8 mouse cellular contexts compared by ENCODE assay signal in the genomic region with DNA sequence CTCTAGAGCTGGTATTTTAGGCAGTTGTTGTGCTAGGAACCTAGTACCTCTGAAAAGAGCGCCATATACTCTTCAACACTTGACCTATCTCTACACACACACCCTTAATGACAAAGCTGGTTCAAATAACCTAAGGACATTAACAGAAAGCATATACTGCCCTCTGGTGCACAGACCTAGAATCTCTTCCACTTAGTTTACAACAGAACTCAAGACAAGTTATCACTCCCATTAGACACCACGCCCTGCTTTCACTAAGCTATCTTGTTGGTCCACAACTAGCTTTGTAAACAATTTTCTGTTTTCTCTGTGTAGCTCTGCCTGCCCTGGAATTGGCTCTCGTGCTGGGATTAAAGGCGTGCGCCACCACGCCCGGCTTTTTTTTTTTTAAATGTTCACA. TPM values are rescaled to one million over a fixed set of nuclear protein-coding genes. Genes with fewer than 3 reads are reported as not detected.
DNase-seq lines count a peak whose midpoint lies in the region; ATAC-seq lines count a peak whose summit lies in the region.

No protein-coding gene starts in this region.

- 0 out of 2 replicates have a peak overlapping the region, but pooled peaks have one; percentile 10 for H3K4me3 ChIP-seq in liver, embryonic 15.5 days (replicated peaks)
- no peak overlapping the region for H3K4me3 ChIP-seq in stomach, embryonic 16.5 days (replicated peaks; ENCODE audit: low read length)

- peaks cover 87% of the 10 kb centered on the region for H3K36me3 ChIP-seq in liver, embryonic 15.5 days (replicated peaks)
- H3K36me3 ChIP-seq in stomach, embryonic 16.5 days (ENCODE audit: control insufficient read depth, insufficient read depth, low read length), result peaks cover 20% of the 10 kb centered on the region; the same call in 1 of the 2 replicates

- peak; percentile 76 for ATAC-seq in liver, embryonic 15.5 days (ENCODE audit: insufficient read depth)
- ATAC-seq in stomach, embryonic 16.5 days (ENCODE audit: insufficient read depth, low FRiP score), result peak; percentile 11; the same call in 1 of the 2 replicates

- DNase-seq in adrenal gland, postnatal 14 days, result peak; percentile 31
- no peak for DNase-seq in adrenal gland, adult 8-10 months
- peak; percentile 57 for DNase-seq in layer of hippocampus, adult 11-12 months (ENCODE audit: low spot score)
- no peak for DNase-seq in layer of hippocampus, adult 9-10 months (ENCODE audit: low spot score)
- DNase-seq in embryo, embryonic 10 days (ENCODE audit: low spot score), result peak; percentile 60
- DNase-seq in right cerebral cortex, adult 18-20 months, result no peak

- peaks cover 47% of the 10 kb centered on the region for H3K4me1 ChIP-seq in liver, embryonic 15.5 days (replicated peaks)
- H3K4me1 ChIP-seq in stomach, embryonic 16.5 days (ENCODE audit: control insufficient read depth, insufficient read depth, low read length), result peaks cover 18% of the 10 kb centered on the region

- 0 out of 2 replicates have a peak overlapping the region, but pooled peaks have one; percentile 30 for H3K9ac ChIP-seq in liver, embryonic 15.5 days
- no peak overlapping the region for H3K9ac ChIP-seq in stomach, embryonic 16.5 days (ENCODE audit: low read length)

- H3K27ac ChIP-seq in liver, embryonic 15.5 days (replicated peaks), result peak overlapping the region; percentile 86
- no peak overlapping the region for H3K27ac ChIP-seq in stomach, embryonic 16.5 days (ENCODE audit: low read length)

- H3K27me3 ChIP-seq in liver, embryonic 15.5 days, result no peaks in the 10 kb centered on the region
- no peaks in the 10 kb centered on the region for H3K27me3 ChIP-seq in stomach, embryonic 16.5 days (ENCODE audit: control insufficient read depth, insufficient read depth, low read length)

- H3K4me2 ChIP-seq in liver, embryonic 15.5 days, result peak overlapping the region; percentile 36
- no peak overlapping the region for H3K4me2 ChIP-seq in stomach, embryonic 16.5 days (ENCODE audit: low read depth, low read length)

- 43% methylated on average over 7 of the region's 7 CpGs for WGBS in liver, embryonic 15.5 days (ENCODE audit: insufficient replicate concordance)
- WGBS in stomach, embryonic 16.5 days, result 82% methylated on average over 7 of the region's 7 CpGs

- H3K9me3 ChIP-seq in liver, embryonic 15.5 days (replicated peaks), result no peaks in the 10 kb centered on the region
- no peaks in the 10 kb centered on the region for H3K9me3 ChIP-seq in stomach, embryonic 16.5 days (replicated peaks; ENCODE audit: control insufficient read depth, low read length)

RNA-seq across cellular contexts. Expression of gene Ube2s, which starts 5.7 kb away (rescaled TPM):
- 140 and 146 TPM in 2 replicates for total RNA-seq in adrenal gland, postnatal 14 days (2021)
- total RNA-seq in adrenal gland, adult 8-10 months (2022), result 100 to 1,000 TPM in 3 of 4 experiments, 10 to 100 TPM in 1; 96.8 to 127 (median 118) TPM
- 302 and 318 TPM in 2 replicates for polyA plus RNA-seq in liver, embryonic 15.5 days (2015; fragmentation: Nextera tagmentation; extraction: Ambion mirVana)
- polyA plus RNA-seq in stomach, embryonic 16.5 days (2015; fragmentation: Nextera tagmentation; extraction: Ambion mirVana), result 204 and 212 TPM in 2 replicates

RNA-seq across cellular contexts. Expression of gene Rpl28, which starts 14.0 kb away (rescaled TPM):
- total RNA-seq in adrenal gland, postnatal 14 days (2021), result 1,145 and 1,281 TPM in 2 replicates
- 100 to 1,000 TPM; 593 to 922 (median 693) TPM for total RNA-seq in adrenal gland, adult 8-10 months (2022)
- polyA plus RNA-seq in liver, embryonic 15.5 days (2015; fragmentation: Nextera tagmentation; extraction: Ambion mirVana), result 169 and 173 TPM in 2 replicates
- 255 and 322 TPM in 2 replicates for polyA plus RNA-seq in stomach, embryonic 16.5 days (2015; fragmentation: Nextera tagmentation; extraction: Ambion mirVana)

RNA-seq across cellular contexts. Expression of gene Tmem238, which starts 17.3 kb away (rescaled TPM):
- 10.2 and 11.7 TPM in 2 replicates for total RNA-seq in adrenal gland, postnatal 14 days (2021)
- total RNA-seq in adrenal gland, adult 8-10 months (2022), result 10 to 100 TPM in 2 of 4 experiments, 1 to 10 TPM in 2; 7.2 to 11.8 (median 10.1) TPM
- polyA plus RNA-seq in liver, embryonic 15.5 days (2015; fragmentation: Nextera tagmentation; extraction: Ambion mirVana), result 9.5 and 10.3 TPM in 2 replicates
- 21.2 and 21.7 TPM in 2 replicates for polyA plus RNA-seq in stomach, embryonic 16.5 days (2015; fragmentation: Nextera tagmentation; extraction: Ambion mirVana)

RNA-seq across cellular contexts. Expression of gene Tmem190, which starts 24.0 kb away (rescaled TPM):
- not detected in 2 replicates for total RNA-seq in adrenal gland, postnatal 14 days (2021)
- total RNA-seq in adrenal gland, adult 8-10 months (2022), result not detected
- polyA plus RNA-seq in liver, embryonic 15.5 days (2015; fragmentation: Nextera tagmentation; extraction: Ambion mirVana), result 0.21 TPM in 1 of 2 replicates, not detected in the other
- polyA plus RNA-seq in stomach, embryonic 16.5 days (2015; fragmentation: Nextera tagmentation; extraction: Ambion mirVana), result 0.72 and 0.79 TPM in 2 replicates

RNA-seq across cellular contexts. Expression of gene Il11, which starts 24.1 kb away (rescaled TPM):
- not detected in 2 replicates for total RNA-seq in adrenal gland, postnatal 14 days (2021)
- total RNA-seq in adrenal gland, adult 8-10 months (2022), result under 1 TPM; 0.28 to 0.37 (median 0.32) TPM
- 0.06 TPM in 1 of 2 replicates, not detected in the other for polyA plus RNA-seq in liver, embryonic 15.5 days (2015; fragmentation: Nextera tagmentation; extraction: Ambion mirVana)
- 0.22 and 0.26 TPM in 2 replicates for polyA plus RNA-seq in stomach, embryonic 16.5 days (2015; fragmentation: Nextera tagmentation; extraction: Ambion mirVana)

Comparison
In these comparisons a context has a peak if more than half of its experiments do, and no peak if none do; other contexts are left out.
1. DNase-seq: peak in adrenal gland, postnatal 14 days (single experiment), layer of hippocampus, adult 11-12 months (single experiment) and embryo, embryonic 10 days (single experiment); none in adrenal gland, adult 8-10 months (single experiment), layer of hippocampus, adult 9-10 months (single experiment) and right cerebral cortex, adult 18-20 months (single experiment).